Mouse (Mus musculus) Patski (cell line): ENCODE measurements around the gene Arpc3. TPM values are rescaled to one million over a fixed set of nuclear protein-coding genes. Genes with fewer than 3 reads are reported as not detected.
A peak's percentile ranks its signal among the peaks of the same experiment; 100 is the strongest.

Source experiments
- ATAC-seq: fragments of 100-300 bp; one replicate; pipeline ENCODE4 v1.8.0; 2021
- CTCF ChIA-PET: fragments of 350-600 bp; sonication (Branson Sonifier 250); formaldehyde crosslinking; loops from one replicate; lab custom pipeline; 2022; ENCODE audit warnings: inconsistent platforms; lab: Charles Lee
- POLR2A ChIA-PET: fragments of 350-600 bp; sonication (Branson Sonifier 250); formaldehyde crosslinking; loops from one replicate; lab custom pipeline; 2022; ENCODE audit warnings: antibody characterized with exemption, inconsistent platforms; lab: Charles Lee
- DNase-seq: peaks from one replicate; pipeline ENCODE4 v3.0.0-alpha.2; 2011; ENCODE audit warnings: low read depth, low spot score
- H3K27me3 ChIP-seq: fragments of 371-371 bp; one replicate; pipeline ENCODE4 v1.5.1; 2021
- CTCF ChIP-seq: fragments of 100-300 bp; IDR thresholded peaks from one replicate; pipeline ENCODE4 v1.5.1; 2021
- in situ Hi-C: fragments of 300-500 bp; cut with MboI; formaldehyde crosslinking; loops from 3 replicates; pipeline ENCODE4 v1.11.1; 2018; ENCODE audit warnings: low pct_unique_long_range_greater_than_20kb, mixed read lengths
- polyA plus RNA-seq: library from polyadenylated mRNA; unstranded; gene quantifications from one replicate; pipeline ENCODE4 v1.2.3, GENCODE M21; 2021

The Arpc3 gene
- polyA plus RNA-seq = 387 TPM

DNA sequence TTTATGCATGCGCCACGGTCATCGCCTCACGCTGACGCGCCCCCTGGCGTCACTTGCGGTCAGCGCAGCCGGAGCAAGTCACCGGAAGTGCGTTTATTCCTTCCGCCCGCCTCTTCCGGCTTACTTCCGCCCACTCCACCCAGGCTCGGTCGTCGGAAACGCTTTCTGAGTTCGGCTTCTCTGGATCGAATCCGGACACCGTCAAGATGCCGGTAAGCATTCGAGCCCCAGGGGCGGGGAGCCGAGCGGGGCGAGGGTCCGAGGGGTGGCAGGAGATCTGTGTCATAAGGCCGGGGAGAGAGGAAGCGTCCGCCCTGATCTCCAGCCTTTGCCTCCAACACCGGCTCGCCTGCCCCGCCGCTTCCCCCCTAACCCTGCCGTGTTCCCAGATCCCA, at the start of gene Arpc3:
TSS of gene Arpc3 (plus strand) at position 93 of the 395 bp plus-strand sequence.
- in situ Hi-C loops = no loop called here
- ATAC-seq (peak; percentile 65), DNase-seq (no peak)
- CTCF ChIA-PET = interaction anchor here (0.6 to 2.2 kb wide), 9 partner anchors 10 to 260 kb away, joined by 3 to 15 read pairs (median 3); no protein-coding TSS in a partner anchor
- POLR2A ChIA-PET = interaction anchor here (0.6 to 0.8 kb wide), 6 partner anchors 20 to 945 kb away, joined by 3 to 4 read pairs (median 3); partner anchors contain the start of genes Atp2a2, Fam216a and Gpn3
- peak; percentile 99 for TF ChIP-seq CTCF
- H3K27me3 ChIP-seq = no peaks in the 10 kb centered on the region

DNA sequence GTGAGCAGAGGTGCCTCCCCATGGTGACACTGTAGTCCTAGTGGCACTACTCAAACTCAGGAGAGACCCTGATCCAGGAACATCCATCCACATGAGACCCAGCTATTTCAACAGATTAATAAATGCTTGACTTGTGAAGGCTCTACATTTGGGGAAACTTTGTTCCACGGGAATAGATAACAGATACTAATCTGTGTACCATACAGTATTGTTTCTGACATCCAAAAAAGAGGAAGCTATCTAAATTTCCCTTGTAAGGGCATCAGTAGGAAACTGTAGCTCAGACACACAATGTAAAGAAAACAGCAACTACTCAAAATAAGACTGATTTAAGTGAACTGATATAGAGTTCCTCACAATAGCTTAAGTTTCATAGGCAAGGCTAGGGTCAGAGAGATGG, 48.8 kb upstream of the Arpc3 start:
- ATAC-seq = no peak
- CTCF ChIA-PET = interaction anchor here (0.6 to 6.1 kb wide), 20 partner anchors 7 to 77 kb away, joined by 3 to 90 read pairs (median 6); partner anchors contain the start of gene Tctn1
- TF ChIP-seq CTCF = no peak
- in situ Hi-C loops = loop anchor here (10.0 kb wide), 1 partner anchor 218 kb away; no protein-coding TSS in a partner anchor
- POLR2A ChIA-PET = no interaction called here
- H3K27me3 ChIP-seq = no peaks in the 10 kb centered on the region
- DNase-seq = no peak

DNA sequence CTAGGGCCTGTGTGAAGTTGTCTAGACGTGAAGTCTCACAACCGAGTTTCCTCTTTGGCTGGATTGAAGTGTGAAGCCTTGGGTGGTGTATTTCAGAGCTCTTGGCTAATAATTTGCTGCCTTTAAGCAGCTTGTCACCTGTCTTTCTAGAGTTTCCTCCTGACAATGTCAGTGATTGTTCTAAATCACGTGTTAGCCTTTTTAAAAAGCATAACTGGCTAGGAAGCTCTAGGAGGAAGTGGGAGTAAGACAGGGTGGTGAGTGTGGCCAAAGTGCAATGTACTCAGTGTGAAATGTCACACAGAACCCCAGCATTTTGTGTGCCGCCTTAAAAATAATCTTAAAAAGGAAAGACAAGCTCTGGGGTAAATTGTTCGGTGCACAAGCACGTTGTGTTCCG, 47.9 kb upstream of the Arpc3 start:
- CTCF ChIA-PET = interaction anchor here (0.7 to 6.1 kb wide), 25 partner anchors 8 to 214 kb away, joined by 3 to 90 read pairs (median 6); partner anchors contain the start of gene Tctn1
- POLR2A ChIA-PET = interaction anchor here (0.7 to 2.5 kb wide), 4 partner anchors 10 to 70 kb away, joined by 3 to 16 read pairs (median 4); no protein-coding TSS in a partner anchor
- no peaks in the 10 kb centered on the region for H3K27me3 ChIP-seq
- in situ Hi-C loops = loop anchor here (10.0 kb wide), 1 partner anchor 219 kb away; no protein-coding TSS in a partner anchor
- DNase-seq = no peak
- ATAC-seq = no peak
- TF ChIP-seq CTCF = no peak

DNA sequence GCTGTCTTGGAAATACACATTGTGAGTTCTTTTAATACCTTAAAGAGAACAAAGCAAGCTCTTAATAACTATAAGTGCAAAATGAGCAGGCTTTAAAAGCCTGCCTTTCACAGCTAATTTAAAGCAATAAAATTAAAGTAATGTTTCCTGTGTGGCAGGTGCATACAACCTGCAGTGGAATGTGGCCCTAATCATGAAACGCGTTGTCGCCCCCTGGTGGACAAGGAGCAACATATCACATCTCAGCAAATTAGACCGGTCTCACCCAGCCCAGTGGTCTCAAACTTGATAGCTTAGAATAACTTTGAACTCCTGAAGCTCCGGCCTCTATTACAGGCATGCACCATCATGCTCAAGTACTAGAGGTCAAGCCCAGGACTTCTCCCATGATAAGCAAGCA, 47.4 kb upstream of the Arpc3 start:
- CTCF ChIA-PET = interaction anchor here (1.1 to 6.1 kb wide), 21 partner anchors 9 to 214 kb away, joined by 3 to 90 read pairs (median 6); partner anchors contain the start of gene Tctn1
- no peak for DNase-seq
- ATAC-seq = no peak
- H3K27me3 ChIP-seq = no peaks in the 10 kb centered on the region
- TF ChIP-seq CTCF = peak; percentile 93
- POLR2A ChIA-PET = interaction anchor here (0.6 to 2.5 kb wide), 5 partner anchors 9 to 80 kb away, joined by 3 to 16 read pairs (median 3); partner anchors contain the start of gene Tctn1
- in situ Hi-C loops = loop anchor here (10.0 kb wide), 1 partner anchor 219 kb away; no protein-coding TSS in a partner anchor

DNA sequence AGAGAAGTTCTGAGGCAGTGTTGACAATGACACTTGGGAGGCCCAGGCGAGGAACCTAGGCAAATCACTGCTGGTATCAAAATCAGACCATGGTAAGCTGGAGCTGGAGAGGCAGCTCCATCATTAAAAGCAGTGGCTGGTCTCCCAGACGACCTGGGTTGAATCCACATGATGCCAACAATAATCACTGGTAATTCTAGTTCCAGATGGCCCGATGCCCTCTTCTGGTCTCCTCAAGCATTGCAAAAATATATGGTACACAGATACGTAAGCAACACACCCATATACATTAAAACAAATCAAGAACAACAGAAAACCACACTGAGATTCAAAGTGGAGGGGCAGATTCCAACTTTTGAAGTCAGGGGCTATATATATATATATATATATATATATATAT, 45.9 kb upstream of the Arpc3 start:
- POLR2A ChIA-PET = interaction anchor here (1.2 to 2.5 kb wide), 2 partner anchors 60 to 82 kb away, joined by 3 to 16 read pairs; partner anchors contain the start of gene Tctn1
- in situ Hi-C loops = loop anchor here (5.0 to 10.0 kb wide), 2 partner anchors 78 to 221 kb away; no protein-coding TSS in a partner anchor
- CTCF ChIA-PET = interaction anchor here (1.5 to 6.1 kb wide), 3 partner anchors 59 to 80 kb away, joined by 5 to 90 read pairs (median 18); partner anchors contain the start of gene Tctn1
- peak; percentile 47 for TF ChIP-seq CTCF
- no peaks in the 10 kb centered on the region for H3K27me3 ChIP-seq
- no peak for ATAC-seq
- DNase-seq = no peak

DNA sequence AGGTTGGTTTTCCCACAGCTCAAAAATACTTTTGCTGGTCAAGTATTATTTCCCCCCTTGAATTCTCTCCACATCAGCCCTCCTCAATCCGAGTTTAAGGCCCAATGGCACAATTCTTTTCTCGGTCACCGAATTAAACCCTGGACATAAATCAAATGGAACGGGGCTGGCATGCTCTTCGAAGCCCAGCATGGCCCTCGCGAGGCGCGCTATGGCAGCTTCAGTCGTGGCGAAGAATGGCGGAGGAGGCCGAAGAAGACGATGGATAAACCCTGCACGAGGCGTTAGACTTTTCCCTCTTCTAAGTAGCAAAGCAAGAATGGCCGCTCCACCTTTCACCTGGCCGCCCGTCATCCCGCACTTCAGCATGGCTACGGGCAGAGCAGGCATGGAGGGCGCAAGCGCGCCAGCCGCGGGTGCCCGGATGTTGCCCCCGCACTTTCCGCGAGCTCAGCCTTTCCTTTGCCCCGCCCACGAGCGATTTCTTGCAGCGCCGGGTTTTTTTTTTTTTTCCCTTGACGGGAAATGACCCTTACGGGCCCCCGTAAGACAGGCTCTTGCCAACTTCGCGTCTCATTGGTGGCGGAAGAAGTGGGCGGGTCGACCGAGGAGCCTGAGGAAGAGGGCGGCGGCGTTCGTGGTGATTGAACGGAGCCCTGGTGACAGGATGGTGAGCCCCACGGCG, 37.7 kb upstream of the Arpc3 start, which contains the start of the genes Rad9b and Vps29:
TSS of gene Rad9b (minus strand) at position 427 of the 685 bp plus-strand sequence.
TSS of gene Vps29 (plus strand) at position 563 of the 685 bp plus-strand sequence.
- CTCF ChIA-PET = no interaction called here
- POLR2A ChIA-PET = interaction anchor here (0.7 to 0.9 kb wide), 2 partner anchors 10 to 58 kb away, joined by 3 read pairs; no protein-coding TSS in a partner anchor
- in situ Hi-C loops = no loop called here
- ATAC-seq (peak; percentile 88), DNase-seq (peak; percentile 99)
- no peak for TF ChIP-seq CTCF
- no peaks in the 10 kb centered on the region for H3K27me3 ChIP-seq

DNA sequence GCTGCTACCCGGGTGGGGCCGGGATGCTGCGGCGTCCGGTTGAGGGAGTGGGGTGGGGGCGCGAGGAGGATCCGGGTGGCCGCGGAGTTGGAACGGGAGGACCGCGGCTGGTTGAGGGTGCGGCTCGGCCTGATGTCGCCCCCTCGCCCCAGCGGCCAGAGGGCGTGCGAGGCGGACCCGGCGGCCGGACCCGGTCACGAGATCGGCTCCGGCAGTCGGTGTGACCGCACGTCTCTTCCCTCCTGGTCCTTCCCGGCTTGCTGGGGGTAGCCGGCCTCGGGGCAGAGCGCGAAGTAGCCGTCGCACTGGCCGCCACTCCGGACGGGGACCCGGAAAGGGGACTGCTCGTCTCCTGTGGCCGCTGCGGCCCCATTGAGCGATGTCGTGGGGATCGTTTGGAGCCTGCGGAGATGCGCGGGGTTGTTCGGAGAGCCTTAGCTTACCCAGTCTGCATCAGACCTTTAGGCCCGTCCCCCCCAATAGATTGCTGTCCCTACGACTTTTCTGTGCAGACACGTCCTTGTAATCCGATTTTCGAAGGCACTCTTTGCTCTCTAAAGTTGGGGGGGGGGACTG, 37.1 kb upstream of the Arpc3 start:
- ATAC-seq (peak; percentile 44), DNase-seq (no peak)
- peak; percentile 41 for TF ChIP-seq CTCF
- no peaks in the 10 kb centered on the region for H3K27me3 ChIP-seq
- in situ Hi-C loops = no loop called here
- CTCF ChIA-PET = interaction anchor here (0.7 kb wide), 1 partner anchor 26 kb away, joined by 3 read pairs; no protein-coding TSS in a partner anchor
- POLR2A ChIA-PET = interaction anchor here (0.7 kb wide), 2 partner anchors 9 to 22 kb away, joined by 3 to 4 read pairs; no protein-coding TSS in a partner anchor

DNA sequence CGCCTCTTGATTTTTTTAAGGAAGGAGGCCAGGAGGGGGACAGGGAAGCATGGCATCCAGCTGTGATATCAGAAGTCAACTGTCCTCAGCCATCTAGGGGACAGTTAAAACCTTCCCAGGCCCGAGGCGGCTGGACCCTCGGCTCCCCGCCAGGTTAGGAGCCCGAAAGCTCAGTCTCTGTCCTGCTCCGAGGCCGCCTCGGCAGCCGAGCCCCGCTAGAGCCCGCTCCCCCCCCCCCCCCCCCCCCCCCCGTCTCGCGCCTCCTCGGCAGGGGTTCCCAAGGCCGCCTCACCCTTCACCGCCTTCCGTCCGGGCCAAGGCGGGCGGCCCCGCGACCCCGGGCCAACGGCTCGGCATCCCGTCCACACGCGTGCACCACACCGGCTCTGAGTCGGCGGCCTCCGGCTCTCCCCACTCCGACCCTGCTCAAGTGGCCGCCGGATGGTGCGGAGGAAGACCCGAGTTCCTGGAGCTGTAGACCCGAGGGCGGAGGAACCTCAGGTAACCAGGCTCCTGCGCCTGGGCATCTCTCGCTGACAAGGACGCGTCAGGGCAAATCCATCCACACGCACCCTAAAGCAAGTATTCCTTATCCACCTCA, 20.0 kb upstream of the Arpc3 start, which contains the start of gene Gpn3:
TSS of gene Gpn3 (plus strand) at position 286 of the 601 bp plus-strand sequence.
- no peak for TF ChIP-seq CTCF
- POLR2A ChIA-PET = interaction anchor here (0.7 to 1.7 kb wide), 3 partner anchors 20 to 336 kb away, joined by 3 to 4 read pairs (median 3); partner anchors contain the start of gene P2rx4
- DNase-seq (no peak), ATAC-seq (peak; percentile 78)
- no peaks in the 10 kb centered on the region for H3K27me3 ChIP-seq
- in situ Hi-C loops = no loop called here
- CTCF ChIA-PET = interaction anchor here (2.2 kb wide), 1 partner anchor 8 kb away, joined by 7 read pairs; no protein-coding TSS in a partner anchor

DNA sequence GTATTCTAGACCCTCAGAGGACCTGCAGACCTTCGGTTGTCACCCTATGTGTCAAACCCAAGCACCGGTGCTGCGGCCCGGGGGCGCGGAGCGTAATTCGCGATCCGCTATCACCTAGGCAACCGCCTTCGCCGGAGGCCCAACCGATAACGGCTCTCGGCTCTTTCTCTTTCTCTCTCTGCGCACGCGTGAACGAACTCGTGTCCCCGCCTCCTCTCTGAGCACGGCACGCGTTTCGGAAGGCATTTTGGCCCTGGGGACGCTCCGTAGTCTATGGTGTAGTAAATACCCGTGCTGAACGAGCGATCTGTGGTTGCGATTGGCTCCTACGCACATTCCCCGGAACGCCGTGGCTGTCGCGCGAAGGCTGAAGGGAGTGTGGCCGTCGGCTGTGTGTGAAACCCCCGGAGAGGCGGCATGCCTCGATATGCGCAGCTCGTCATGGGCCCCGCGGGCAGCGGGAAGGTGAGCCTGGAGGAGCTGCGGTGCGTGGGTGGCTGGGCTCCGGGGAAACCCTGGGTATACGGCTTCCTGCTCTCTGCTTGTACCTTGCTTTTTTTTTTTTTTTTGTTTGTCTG, 19.4 kb upstream of the Arpc3 start, which contains the start of gene Fam216a:
TSS of gene Fam216a (minus strand) at position 173 of the 578 bp plus-strand sequence.
- no peaks in the 10 kb centered on the region for H3K27me3 ChIP-seq
- ATAC-seq = peak; percentile 86

More for the DNA sequence above, 19.4 kb upstream of the Arpc3 start, which contains the start of gene Fam216a:
- no peak for TF ChIP-seq CTCF
- CTCF ChIA-PET = no interaction called here
- peak; percentile 99 for DNase-seq
- POLR2A ChIA-PET = interaction anchor here (0.6 to 1.7 kb wide), 3 partner anchors 20 to 489 kb away, joined by 3 to 4 read pairs (median 3); no protein-coding TSS in a partner anchor
- in situ Hi-C loops = no loop called here
